Mouse (Mus musculus) neutrophil, adult 83 days (primary cell): ENCODE data around the gene C2. TPM values are rescaled to one million over a fixed set of nuclear protein-coding genes. Genes with fewer than 3 reads are reported as not detected.

ENCODE experiments used
- total RNA-seq, 2 experiments: library from RNA; stranded (reverse); gene quantifications; one replicate each; pipeline ENCODE4 v1.2.4; 2023

The C2 gene
- total RNA-seq = under 1 TPM in 1 of 2 experiments, not detected in 1; 0.24 TPM

GRCm38 (mm10) chr17:34898160-34898586 lies at the start of gene C2, which contains the start of gene Ehmt2:
TSS of gene C2 (minus strand) at chr17:34898265.
TSS of gene Ehmt2 (plus strand) at chr17:34898469.

GRCm38 (mm10) chr17:34931061-34931734 lies 33.1 kb upstream of the C2 start, which contains the start of gene Neu1:
TSS of gene Neu1 (plus strand) at chr17:34931253.

GRCm38 (mm10) chr17:34913930-34914665 lies 16.0 kb upstream of the C2 start, which contains the start of gene Slc44a4:
TSS of gene Slc44a4 (plus strand) at chr17:34914466.

GRCm38 (mm10) chr17:34881683-34882310 lies 16.3 kb downstream of the C2 start, which contains the start of gene Gm20547:
TSS of gene Gm20547 (minus strand) at chr17:34882042.

GRCm38 (mm10) chr17:34879336-34879879 lies 18.7 kb downstream of the C2 start, which contains the start of gene Zbtb12:
TSS of gene Zbtb12 (plus strand) at chr17:34879483.

GRCm38 (mm10) chr17:34862416-34863081 lies 35.5 kb downstream of the C2 start, which contains the start of gene Cfb:
TSS of gene Cfb (minus strand) at chr17:34862518.

GRCm38 (mm10) chr17:34849722-34850516 lies 48.1 kb downstream of the C2 start, which contains the start of the genes Skiv2l and Nelfe:
TSS of gene Skiv2l (minus strand) at chr17:34850210.
TSS of gene Nelfe (plus strand) at chr17:34850391.

GRCm38 (mm10) chr17:34836856-34837221 lies 61.2 kb downstream of the C2 start, which contains the start of the genes Stk19 and Dxo:
TSS of gene Stk19 (minus strand) at chr17:34836945.
TSS of gene Dxo (plus strand) at chr17:34837019.

Other genes starting within 250 kb of the C2 start
- under 1 TPM; 0.04 to 0.07 TPM for gene Tnxb, start 227.7 kb downstream of the C2 start, total RNA-seq
- under 1 TPM; 0.29 to 0.59 TPM for gene C4b, start 154.4 kb downstream of the C2 start, total RNA-seq
- gene Cyp21a1, start 93.7 kb downstream of the C2 start, total RNA-seq = not detected
- 10 to 100 TPM; 34.1 to 39.4 TPM for gene Stk19, start 61.3 kb downstream of the C2 start, total RNA-seq
- 10 to 100 TPM; 49.0 to 49.1 TPM for gene Dxo, start 61.2 kb downstream of the C2 start, total RNA-seq
- 10 to 100 TPM; 66.2 to 72.1 TPM for gene Skiv2l, start 48.1 kb downstream of the C2 start, total RNA-seq
- gene Nelfe, start 47.9 kb downstream of the C2 start, total RNA-seq = 10 to 100 TPM; 23.4 to 30.8 TPM
- gene Cfb, start 35.7 kb downstream of the C2 start, total RNA-seq = 1 to 10 TPM; 1.6 to 1.8 TPM
- 1 to 10 TPM; 2.8 to 3.9 TPM for gene Zbtb12, start 18.8 kb downstream of the C2 start, total RNA-seq
- gene Gm20547, start 16.2 kb downstream of the C2 start, total RNA-seq = not detected
- 10 to 100 TPM; 68.7 to 71.8 TPM for gene Ehmt2, start 204 bp upstream of the C2 start, total RNA-seq
- gene Slc44a4, start 16.2 kb upstream of the C2 start, total RNA-seq = not detected
- 10 to 100 TPM; 60.2 to 63.2 TPM for gene Neu1, start 33.0 kb upstream of the C2 start, total RNA-seq
- 100 to 1,000 TPM in 1 of 2 experiments, 10 to 100 TPM in 1; 58.3 to 134 TPM for gene Hspa1b, start 61.0 kb upstream of the C2 start, total RNA-seq
- gene Gm20481, start 71.6 kb upstream of the C2 start, total RNA-seq = not detected
- gene Hspa1a, start 73.9 kb upstream of the C2 start, total RNA-seq = 100 to 1,000 TPM in 1 of 2 experiments, 10 to 100 TPM in 1; 86.4 to 244 TPM
- under 1 TPM in 1 of 2 experiments, not detected in 1; 0.20 TPM for gene Hspa1l, start 74.4 kb upstream of the C2 start, total RNA-seq
- 10 to 100 TPM; 41.4 to 45.7 TPM for gene Lsm2, start 83.6 kb upstream of the C2 start, total RNA-seq
- 10 to 100 TPM; 61.7 to 68.3 TPM for gene Vars, start 102.7 kb upstream of the C2 start, total RNA-seq
- under 1 TPM in 1 of 2 experiments, not detected in 1; 0.15 TPM for gene Vwa7, start 118.3 kb upstream of the C2 start, total RNA-seq
- 1 to 10 TPM; 1.3 to 2.1 TPM for gene Sapcd1, start 129.8 kb upstream of the C2 start, total RNA-seq
- gene Msh5, start 148.5 kb upstream of the C2 start, total RNA-seq = 10 to 100 TPM; 11.5 to 12.5 TPM
- gene Clic1, start 151.7 kb upstream of the C2 start, total RNA-seq = 100 to 1,000 TPM; 262 to 285 TPM
- 1 to 10 TPM; 2.5 to 3.1 TPM for gene Ddah2, start 160.8 kb upstream of the C2 start, total RNA-seq
- gene Ly6g6c, start 167.1 kb upstream of the C2 start, total RNA-seq = 1 to 10 TPM in 1 of 2 experiments, not detected in 1; 1.0 TPM
- under 1 TPM in 1 of 2 experiments, not detected in 1; 0.26 TPM for gene Mpig6b, start 167.9 kb upstream of the C2 start, total RNA-seq
- gene Ly6g6e, start 178.6 kb upstream of the C2 start, total RNA-seq = not detected
- not detected for gene Ly6g6d, start 179.8 kb upstream of the C2 start, total RNA-seq
- under 1 TPM in 1 of 2 experiments, not detected in 1; 0.35 TPM for gene Ly6g6f, start 187.3 kb upstream of the C2 start, total RNA-seq
- 10 to 100 TPM; 50.2 to 58.4 TPM for gene Abhd16a, start 191.0 kb upstream of the C2 start, total RNA-seq
- not detected for gene Ly6g5c, start 210.0 kb upstream of the C2 start, total RNA-seq
- gene Ly6g5b, start 217.2 kb upstream of the C2 start, total RNA-seq = 10 to 100 TPM; 13.5 to 16.4 TPM
- 10 to 100 TPM; 20.2 to 26.5 TPM for gene Gpank1, start 223.2 kb upstream of the C2 start, total RNA-seq
- gene Csnk2b, start 223.8 kb upstream of the C2 start, total RNA-seq = 100 to 1,000 TPM; 172 TPM
- 10 to 100 TPM; 16.4 to 24.3 TPM for gene D17H6S53E, start 228.1 kb upstream of the C2 start, total RNA-seq
- gene Apom, start 233.8 kb upstream of the C2 start, total RNA-seq = under 1 TPM in 1 of 2 experiments, not detected in 1; 0.42 TPM
- gene Bag6, start 236.9 kb upstream of the C2 start, total RNA-seq = 100 to 1,000 TPM; 222 to 226 TPM